ENCODE assay signal across 15 mouse cellular contexts in genomic region chr11:69585718-69586325, GRCm38 (mm10). TPM values are rescaled to one million over a fixed set of nuclear protein-coding genes. Genes with fewer than 3 reads are reported as not detected.
DNase-seq lines count a peak whose midpoint lies in the region; ATAC-seq and TF ChIP-seq lines count a peak whose summit lies in the region.
"Had no signal": no experiment of that assay in that cellular context is flagged by ENCODE, and none has a peak within 500 bp of the region (broad histone marks: within the 10 kb centered on the region; RNA-seq: fewer than 3 reads in every experiment).

No protein-coding gene starts in this region.

- WGBS in lung, postnatal 0 days, result 78% methylated on average over 7 of the region's 7 CpGs
- WGBS in liver, embryonic 14.5 days (ENCODE audit: insufficient replicate concordance), result 26% methylated on average over 7 of the region's 7 CpGs
- WGBS in stomach, embryonic 15.5 days, result 68% methylated on average over 7 of the region's 7 CpGs

- TF ChIP-seq CTCF in lung, postnatal 0 days (IDR thresholded peaks at IDR 0.05), result no peak
- 0 out of 2 replicates have a peak, but pooled peaks have one; percentile 39 for TF ChIP-seq CTCF in liver, embryonic 14.5 days (IDR thresholded peaks at IDR 0.05; ENCODE audit: low read depth)

- H3K27me3 ChIP-seq in lung, postnatal 0 days (replicated peaks; ENCODE audit: insufficient read depth, low read length), result no peaks in the 10 kb centered on the region
- H3K27me3 ChIP-seq in liver, embryonic 14.5 days (ENCODE audit: control insufficient read depth, insufficient read depth, low read length), result no peaks in the 10 kb centered on the region
- H3K27me3 ChIP-seq in stomach, embryonic 15.5 days (replicated peaks), result no peaks in the 10 kb centered on the region

- DNase-seq in lung, postnatal 0 days (ENCODE audit: low spot score), result peak; percentile 18
- DNase-seq in lung, postnatal 25 days (ENCODE audit: low spot score), result no peak
- peak; percentile 82 for DNase-seq in c-Kit-positive CD71-positive TER-119-positive erythroid progenitor cells, embryonic 14.5 days (ENCODE audit: low spot score)
- DNase-seq in liver, embryonic 14.5 days (ENCODE audit: low read depth in 3 of 3, low spot score in 3 of 3), result peak; percentile 78 to 81 (median 79)
- no peak for DNase-seq in kidney, adult 11 months
- DNase-seq in right cerebral cortex, postnatal 4 days, result no peak
- DNase-seq in adrenal gland, adult 18-20 months (ENCODE audit: low spot score in 2 of 2), result no peak
- DNase-seq: adrenal gland, postnatal 25 days; cerebellum, postnatal 36 days; kidney, postnatal 14 days; lung, postnatal 10 days had no signal

- no peak overlapping the region for H3K27ac ChIP-seq in lung, postnatal 0 days (ENCODE audit: low read length)
- peak overlapping the region; percentile 86 for H3K27ac ChIP-seq in liver, embryonic 14.5 days
- no peak overlapping the region for H3K27ac ChIP-seq in stomach, embryonic 15.5 days
- H3K27ac ChIP-seq: hindbrain, embryonic 10.5 days had no signal

- H3K4me2 ChIP-seq in lung, postnatal 0 days (replicated peaks; ENCODE audit: low read depth, low read length), result no peak overlapping the region
- H3K4me2 ChIP-seq in liver, embryonic 14.5 days (ENCODE audit: low read depth), result peak overlapping the region; percentile 65
- no peak overlapping the region for H3K4me2 ChIP-seq in stomach, embryonic 15.5 days

- no peaks in the 10 kb centered on the region for H3K9me3 ChIP-seq in lung, postnatal 0 days (ENCODE audit: low read length)
- no peaks in the 10 kb centered on the region for H3K9me3 ChIP-seq in liver, embryonic 14.5 days (ENCODE audit: control insufficient read depth, low read length)
- no peaks in the 10 kb centered on the region for H3K9me3 ChIP-seq in stomach, embryonic 15.5 days
- H3K9me3 ChIP-seq: hindbrain, embryonic 10.5 days had no signal

- no peak overlapping the region for H3K9ac ChIP-seq in lung, postnatal 0 days (replicated peaks; ENCODE audit: low read depth)
- H3K9ac ChIP-seq in liver, embryonic 14.5 days (replicated peaks), result peak overlapping the region; percentile 31
- no peak overlapping the region for H3K9ac ChIP-seq in stomach, embryonic 15.5 days

- no peak for TF ChIP-seq EP300 in lung, postnatal 0 days (IDR thresholded peaks at IDR 0.05)
- peak; percentile 84 for TF ChIP-seq EP300 in liver, embryonic 14.5 days (IDR thresholded peaks at IDR 0.05; ENCODE audit: low read depth)

- no peak for ATAC-seq in lung, postnatal 0 days
- peak; percentile 67 for ATAC-seq in liver, embryonic 14.5 days (ENCODE audit: insufficient read depth)
- peak; percentile 59; the same call in 1 of the 2 replicates for ATAC-seq in stomach, embryonic 15.5 days (ENCODE audit: insufficient read depth, low FRiP score, low read depth)

- no peak overlapping the region for H3K4me3 ChIP-seq in lung, postnatal 0 days (ENCODE audit: low read depth, low read length)
- peak overlapping the region; percentile 21 to 35 for H3K4me3 ChIP-seq in liver, embryonic 14.5 days (ENCODE audit: insufficient read depth in 1 of 2, low read depth in 2 of 2, low read length in 2 of 2)
- no peak overlapping the region for H3K4me3 ChIP-seq in stomach, embryonic 15.5 days (replicated peaks)
- H3K4me3 ChIP-seq: hindbrain, embryonic 10.5 days had no signal

- no peaks in the 10 kb centered on the region for H3K4me1 ChIP-seq in lung, postnatal 0 days (ENCODE audit: insufficient read depth, low read depth, low read length)
- H3K4me1 ChIP-seq in liver, embryonic 14.5 days (replicated peaks; ENCODE audit: control insufficient read depth in 2 of 2, insufficient read depth in 2 of 2, low read length in 1 of 2), result peaks cover 53 to 69% of the 10 kb centered on the region in 2 experiments
- peaks cover 13% of the 10 kb centered on the region for H3K4me1 ChIP-seq in stomach, embryonic 15.5 days

- H3K36me3 ChIP-seq in lung, postnatal 0 days (ENCODE audit: insufficient read depth, low read length), result peaks cover 30% of the 10 kb centered on the region
- H3K36me3 ChIP-seq in liver, embryonic 14.5 days (replicated peaks; ENCODE audit: control insufficient read depth, insufficient read depth, low read depth), result peaks cover 33% of the 10 kb centered on the region
- peaks cover 29% of the 10 kb centered on the region for H3K36me3 ChIP-seq in stomach, embryonic 15.5 days

RNA-seq across cellular contexts. Expression of gene Trp53, which starts 5.7 kb away (rescaled TPM):
- 39.8 and 50.6 TPM in 2 replicates for polyA plus RNA-seq in lung, postnatal 0 days (2015; fragmentation: Nextera tagmentation; extraction: Ambion mirVana)
- polyA plus RNA-seq in liver, embryonic 14.5 days (2012; rRNA removed), result 68.7 and 76.7 TPM in 2 replicates
- 61.2 and 66.4 TPM in 2 replicates for polyA plus RNA-seq in liver, embryonic 14.5 days (2014; fragmentation: Nextera tagmentation; extraction: Ambion mirVana)
- 122 and 130 TPM in 2 replicates for polyA plus RNA-seq in stomach, embryonic 15.5 days (2015; fragmentation: Nextera tagmentation; extraction: Ambion mirVana)
- total RNA-seq in adrenal gland, adult 18-20 months (2021), result 10 to 100 TPM; 48.4 to 53.4 TPM

RNA-seq across cellular contexts. Expression of gene Wrap53, which starts 5.8 kb away (rescaled TPM):
- polyA plus RNA-seq in lung, postnatal 0 days (2015; fragmentation: Nextera tagmentation; extraction: Ambion mirVana), result 13.8 and 14.3 TPM in 2 replicates
- 10.8 and 12.7 TPM in 2 replicates for polyA plus RNA-seq in liver, embryonic 14.5 days (2012; rRNA removed)
- 14.8 and 16.1 TPM in 2 replicates for polyA plus RNA-seq in liver, embryonic 14.5 days (2014; fragmentation: Nextera tagmentation; extraction: Ambion mirVana)
- 21.6 and 24.5 TPM in 2 replicates for polyA plus RNA-seq in stomach, embryonic 15.5 days (2015; fragmentation: Nextera tagmentation; extraction: Ambion mirVana)
- total RNA-seq in adrenal gland, adult 18-20 months (2021), result 10 to 100 TPM in 1 of 2 experiments, 1 to 10 TPM in 1; 9.6 to 10.9 TPM

RNA-seq across cellular contexts. Expression of gene Atp1b2, which starts 19.9 kb away (rescaled TPM):
- polyA plus RNA-seq in lung, postnatal 0 days (2015; fragmentation: Nextera tagmentation; extraction: Ambion mirVana), result 7.5 and 8.1 TPM in 2 replicates
- 20.6 and 25.2 TPM in 2 replicates for polyA plus RNA-seq in liver, embryonic 14.5 days (2012; rRNA removed)
- polyA plus RNA-seq in liver, embryonic 14.5 days (2014; fragmentation: Nextera tagmentation; extraction: Ambion mirVana), result 21.3 and 29.8 TPM in 2 replicates
- 7.5 and 7.7 TPM in 2 replicates for polyA plus RNA-seq in stomach, embryonic 15.5 days (2015; fragmentation: Nextera tagmentation; extraction: Ambion mirVana)
- total RNA-seq in adrenal gland, adult 18-20 months (2021), result 10 to 100 TPM; 32.8 to 39.8 TPM

RNA-seq across cellular contexts. Expression of gene Efnb3, which starts 25.8 kb away (rescaled TPM):
- 0.80 and 1.0 TPM in 2 replicates for polyA plus RNA-seq in lung, postnatal 0 days (2015; fragmentation: Nextera tagmentation; extraction: Ambion mirVana)
- 1.0 TPM in 2 replicates for polyA plus RNA-seq in liver, embryonic 14.5 days (2012; rRNA removed)
- 0.13 and 0.14 TPM in 2 replicates for polyA plus RNA-seq in liver, embryonic 14.5 days (2014; fragmentation: Nextera tagmentation; extraction: Ambion mirVana)
- 10.4 and 12.6 TPM in 2 replicates for polyA plus RNA-seq in stomach, embryonic 15.5 days (2015; fragmentation: Nextera tagmentation; extraction: Ambion mirVana)
- under 1 TPM; 0.74 to 0.76 TPM for total RNA-seq in adrenal gland, adult 18-20 months (2021)

RNA-seq across cellular contexts. Expression of gene Shbg, which starts 31.9 kb away (rescaled TPM):
- not detected in 2 replicates for polyA plus RNA-seq in lung, postnatal 0 days (2015; fragmentation: Nextera tagmentation; extraction: Ambion mirVana)
- polyA plus RNA-seq in liver, embryonic 14.5 days (2012; rRNA removed), result 21.4 and 23.5 TPM in 2 replicates
- 28.4 and 33.2 TPM in 2 replicates for polyA plus RNA-seq in liver, embryonic 14.5 days (2014; fragmentation: Nextera tagmentation; extraction: Ambion mirVana)
- polyA plus RNA-seq in stomach, embryonic 15.5 days (2015; fragmentation: Nextera tagmentation; extraction: Ambion mirVana), result 0.99 and 2.1 TPM in 2 replicates
- total RNA-seq in adrenal gland, adult 18-20 months (2021), result not detected
- total RNA-seq: adrenal gland, postnatal 25 days; gastrocnemius, adult 8-10 months; left cerebral cortex, postnatal 10 days had no signal
- polyA plus RNA-seq: hindbrain, embryonic 10.5 days had no signal

Comparison
In these comparisons a context has a peak if more than half of its experiments do, and no peak if none do; other contexts are left out.
1. DNase-seq: peak in lung, postnatal 0 days (single experiment), c-Kit-positive CD71-positive TER-119-positive erythroid progenitor cells, embryonic 14.5 days (single experiment) and liver, embryonic 14.5 days (3 of 3); none in lung, postnatal 25 days (single experiment), kidney, adult 11 months (single experiment), right cerebral cortex, postnatal 4 days (single experiment) and adrenal gland, adult 18-20 months (0 of 2).
2. H3K4me3 ChIP-seq: peak in liver, embryonic 14.5 days (2 of 2); none in lung, postnatal 0 days (single experiment) and stomach, embryonic 15.5 days (single experiment).